Mouse (Mus musculus): Measurements from ENCODE around the gene Fbxo28.

Fbxo28 gene

DNA sequence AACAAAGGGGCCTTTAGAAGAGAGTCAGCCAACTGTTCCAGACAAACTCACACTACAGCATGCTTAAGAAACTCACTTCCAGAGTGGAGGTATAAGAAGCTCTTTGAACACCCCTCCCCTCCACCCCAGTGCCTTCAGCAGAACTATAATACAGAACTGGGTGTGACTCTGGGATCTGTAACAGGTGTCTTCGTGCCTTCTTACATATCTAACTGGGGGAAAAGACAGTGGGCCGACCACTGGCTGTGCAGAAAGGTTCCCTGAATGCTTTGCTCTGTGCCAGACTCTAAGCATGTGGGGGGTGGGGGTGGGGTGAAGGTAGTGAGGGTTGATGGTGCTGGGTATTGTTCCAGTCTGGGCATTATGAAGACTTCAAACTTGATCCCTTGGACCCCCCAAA, 52.8 kb downstream of the Fbxo28 start:
- no peak for DNase-seq (ENCODE audit: low spot score in 2 of 2)

DNA sequence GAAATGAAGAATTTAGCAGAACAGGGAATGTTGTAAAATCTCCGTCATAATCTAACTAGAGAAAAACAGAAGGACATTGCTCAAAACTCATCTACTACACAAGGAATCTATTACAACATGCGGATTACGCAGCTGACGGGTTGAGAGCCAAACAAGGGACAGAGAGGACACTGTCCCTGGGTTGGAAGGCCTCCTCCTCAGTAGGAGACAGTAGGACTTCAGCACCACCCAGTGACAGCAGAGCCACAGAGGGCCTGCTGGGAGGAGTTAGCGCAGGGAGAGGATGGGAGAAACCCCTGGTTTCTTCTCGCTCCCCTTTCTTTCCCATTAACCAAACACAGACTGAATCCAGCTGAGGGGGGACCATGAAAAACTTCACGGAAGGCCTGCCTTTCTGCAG, 53.6 kb downstream of the Fbxo28 start:
- DNase-seq (ENCODE audit: low spot score in 2 of 2): no peak

DNA sequence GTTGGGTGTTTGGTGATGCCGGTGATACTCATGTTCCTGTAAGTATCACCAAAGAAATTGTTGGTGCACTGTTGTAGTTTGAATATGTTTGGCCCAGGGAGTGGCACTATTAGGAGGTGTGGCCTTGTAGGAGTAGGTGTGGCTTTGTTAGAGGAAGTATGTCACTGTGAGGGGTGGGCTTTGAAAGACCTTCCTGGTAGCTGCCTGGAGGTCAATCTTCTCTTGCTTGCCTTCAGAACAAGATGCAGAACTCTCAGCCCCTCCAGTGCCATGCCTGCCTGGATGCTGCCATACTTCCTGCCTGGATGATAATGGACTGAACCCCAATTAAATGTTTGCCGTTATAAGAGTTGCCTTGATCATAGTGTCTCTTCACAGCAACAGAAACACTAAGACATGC, 56.6 kb downstream of the Fbxo28 start:
- DNase-seq (ENCODE audit: low spot score in 2 of 2): no peak

DNA sequence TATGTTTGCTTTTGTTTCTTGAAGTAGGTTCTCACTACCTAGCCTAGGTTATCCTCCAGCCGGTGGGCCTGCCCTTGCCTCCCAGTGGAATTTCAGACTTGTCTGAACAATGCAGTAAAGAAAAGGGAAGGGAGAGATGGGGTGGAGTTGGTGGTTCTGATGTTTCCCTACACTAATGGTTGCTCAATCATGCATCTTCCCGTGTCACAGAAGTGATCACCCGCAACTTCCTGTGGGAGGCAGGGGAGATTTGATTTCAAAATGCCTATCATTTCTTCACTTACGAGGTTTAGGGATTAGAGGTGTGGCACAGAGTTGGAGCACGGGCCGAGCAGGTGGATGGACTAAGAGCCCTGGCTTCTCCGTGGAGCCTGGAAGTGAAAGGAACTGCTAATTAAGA, 58.2 kb downstream of the Fbxo28 start:
- DNase-seq (ENCODE audit: low spot score in 2 of 2): no peak

DNA sequence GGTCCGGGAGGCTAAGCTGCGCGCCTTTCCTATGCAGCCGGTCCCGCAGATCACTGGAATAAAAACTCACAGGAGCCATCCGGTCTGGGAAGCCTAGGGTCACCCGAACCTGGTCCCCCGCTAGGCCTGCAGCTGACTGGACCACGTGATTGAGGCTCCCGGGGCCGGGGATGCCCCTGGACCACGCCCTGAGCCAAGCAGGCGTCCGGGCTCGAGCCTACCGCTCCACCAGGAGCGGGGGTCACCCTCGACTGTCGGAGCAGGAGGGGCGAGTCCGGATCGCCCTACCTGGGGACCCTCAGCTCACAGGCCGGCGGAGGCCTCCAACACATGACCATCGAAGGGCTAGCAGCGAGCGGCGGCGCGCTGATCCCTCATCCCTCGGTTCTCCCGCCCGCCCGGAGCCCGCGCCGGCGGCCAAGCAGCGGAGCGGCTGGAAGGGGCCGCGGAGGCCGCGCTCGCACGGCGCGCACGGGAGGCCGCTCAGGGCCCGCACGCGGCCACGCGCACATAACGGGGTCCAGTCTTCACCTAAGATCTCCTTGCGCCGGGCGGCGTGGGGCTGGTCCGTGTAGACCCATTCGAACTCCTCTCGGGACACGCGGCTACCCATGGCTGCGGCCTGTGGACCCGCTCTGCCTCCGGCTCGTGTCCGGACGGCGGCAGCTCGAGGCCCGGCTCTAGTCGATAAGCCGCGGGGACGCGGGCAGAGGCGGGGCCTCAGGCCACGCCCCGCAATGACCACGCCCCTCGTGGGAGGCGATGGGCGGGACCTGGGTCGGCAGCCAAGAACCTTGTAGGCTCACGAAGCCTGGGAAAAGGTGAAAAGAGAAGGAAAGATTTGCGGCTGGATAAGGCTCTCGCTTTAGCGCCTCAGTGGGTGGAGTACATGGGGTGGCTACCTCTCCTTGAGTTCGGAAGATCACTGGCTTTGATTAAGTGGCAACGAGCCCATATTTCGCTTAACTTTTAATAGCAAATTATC, 59.0 kb downstream of the Fbxo28 start, which contains the start of gene Degs1:
Gene Degs1, minus strand, starts transcription at position 714 of the 985 bp plus-strand sequence.
- peak; percentile 94 to 95 for DNase-seq (ENCODE audit: low spot score in 2 of 2)

DNA sequence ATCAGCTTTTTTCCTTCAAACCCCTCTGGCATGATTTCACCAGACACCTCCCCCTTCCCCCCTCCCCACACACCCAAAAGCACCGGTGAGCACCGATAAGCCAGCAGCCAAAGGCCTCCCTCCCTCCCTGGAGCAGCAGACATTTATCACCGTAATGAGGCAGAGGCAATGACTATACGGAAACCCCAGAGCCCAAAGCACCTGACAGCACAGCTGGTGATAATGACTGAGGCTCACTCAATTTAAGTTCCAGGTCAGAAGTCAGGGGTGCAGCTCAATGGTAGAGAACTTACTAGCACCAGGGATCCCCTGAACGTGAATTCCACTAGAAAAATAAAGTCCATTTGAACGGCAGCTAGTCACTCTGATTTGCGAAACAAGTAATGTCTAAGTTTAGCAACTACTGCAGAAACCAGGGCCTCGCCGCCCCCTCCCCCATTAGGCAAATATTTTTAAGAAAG, 60.1 kb downstream of the Fbxo28 start:
- peak in 1 of 2 experiments; percentile 11 for DNase-seq (ENCODE audit: low spot score in 2 of 2)

DNA sequence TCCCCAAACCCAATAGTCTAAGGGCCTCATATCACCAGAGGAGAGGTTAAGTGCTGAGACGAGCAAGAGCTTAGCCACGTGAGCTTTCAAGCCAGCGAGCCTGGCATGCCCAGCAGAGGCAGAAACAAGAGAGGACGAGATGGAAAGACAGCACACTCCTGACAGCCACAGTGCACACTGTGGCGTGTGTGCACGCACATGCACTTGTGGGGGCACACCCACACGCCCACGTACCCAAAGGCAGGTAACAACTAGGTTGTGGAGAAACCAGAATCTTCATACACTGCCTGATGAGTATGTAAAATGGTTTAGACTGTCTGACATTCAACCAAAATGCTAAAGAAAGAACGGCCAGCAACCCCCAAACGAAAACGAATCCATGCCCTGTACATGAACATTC, 60.9 kb downstream of the Fbxo28 start:
- no peak for DNase-seq (ENCODE audit: low spot score in 2 of 2)

DNA sequence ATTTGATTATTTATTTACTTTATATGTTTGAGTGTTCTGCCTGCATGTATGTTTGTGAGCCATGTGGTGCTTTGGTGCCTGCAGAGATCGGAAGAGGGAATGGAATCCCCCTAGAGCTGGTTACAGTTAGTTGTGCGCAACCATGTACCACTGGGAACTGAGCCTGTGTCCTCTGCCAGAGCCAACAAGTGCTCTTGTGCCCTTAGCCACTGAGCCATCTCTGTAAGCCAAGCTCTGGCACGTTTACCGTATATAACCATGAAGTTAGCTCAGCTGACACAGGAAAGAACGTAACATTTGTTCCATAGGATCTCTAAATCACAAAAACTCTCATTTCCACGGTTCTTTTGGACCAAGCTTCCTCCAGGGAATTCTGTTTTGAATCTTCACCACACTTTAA, 61.4 kb downstream of the Fbxo28 start:
- no peak for DNase-seq (ENCODE audit: low spot score in 2 of 2)

DNA sequence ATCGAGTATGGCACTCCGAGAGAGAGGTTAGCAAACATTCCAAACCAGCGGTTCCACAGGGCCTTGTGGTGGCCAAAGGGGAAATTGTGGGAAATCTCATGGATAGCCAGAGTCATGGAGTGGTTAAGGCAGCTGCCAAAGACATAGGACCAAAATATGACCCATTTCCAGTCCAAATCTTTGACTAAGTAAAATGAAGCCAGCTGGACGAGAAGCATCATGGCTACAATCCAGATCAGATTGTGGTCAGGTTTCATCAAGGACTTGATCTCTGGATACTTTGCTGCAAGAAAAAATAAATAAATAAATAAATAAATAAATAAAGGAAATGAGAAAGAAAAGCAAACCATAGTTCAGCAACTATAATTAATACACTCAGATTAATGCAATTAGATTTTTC, 62.0 kb downstream of the Fbxo28 start:
- DNase-seq (ENCODE audit: low spot score in 2 of 2): no peak

DNA sequence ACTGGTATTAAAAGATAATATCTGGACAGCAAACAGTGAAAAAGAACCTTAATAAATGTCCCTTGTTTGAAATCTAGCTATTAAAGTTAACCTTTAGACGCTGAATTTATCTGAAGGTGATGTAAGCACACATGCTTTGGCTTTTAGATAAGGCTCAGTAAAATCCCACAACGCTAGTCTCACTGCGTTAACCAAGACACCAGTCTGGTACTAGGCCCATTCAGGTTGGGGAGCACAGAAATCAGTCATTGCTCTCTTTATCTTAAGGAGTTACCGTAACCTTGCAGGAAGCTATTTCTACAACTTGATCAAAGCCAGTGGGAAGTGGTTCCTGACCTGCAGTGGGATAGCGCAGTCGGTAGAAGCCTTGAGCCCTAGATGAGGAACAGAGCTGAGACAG, 66.3 kb downstream of the Fbxo28 start:
- no peak for DNase-seq (ENCODE audit: low spot score in 2 of 2)

DNA sequence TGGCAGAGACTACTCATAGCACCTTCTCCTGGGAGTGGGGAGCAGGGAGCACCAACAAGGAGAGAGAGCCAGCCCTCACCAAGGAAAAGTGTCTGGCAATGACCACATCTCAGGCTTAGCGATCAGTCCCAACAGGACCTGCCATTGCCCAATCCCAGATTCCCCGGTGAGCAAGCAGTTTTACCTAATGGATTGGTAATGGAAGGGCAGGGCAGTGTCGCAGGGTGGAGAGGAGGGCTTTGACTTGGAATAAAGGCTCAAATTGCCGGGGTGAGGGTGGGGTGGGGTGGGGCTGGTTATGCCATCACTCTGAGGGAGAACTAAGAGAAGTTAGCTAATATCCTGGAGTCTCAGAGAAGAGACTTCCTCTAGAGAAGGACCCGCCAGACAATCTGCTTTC, 69.8 kb downstream of the Fbxo28 start:
- no peak for DNase-seq (ENCODE audit: low spot score in 2 of 2)

DNA sequence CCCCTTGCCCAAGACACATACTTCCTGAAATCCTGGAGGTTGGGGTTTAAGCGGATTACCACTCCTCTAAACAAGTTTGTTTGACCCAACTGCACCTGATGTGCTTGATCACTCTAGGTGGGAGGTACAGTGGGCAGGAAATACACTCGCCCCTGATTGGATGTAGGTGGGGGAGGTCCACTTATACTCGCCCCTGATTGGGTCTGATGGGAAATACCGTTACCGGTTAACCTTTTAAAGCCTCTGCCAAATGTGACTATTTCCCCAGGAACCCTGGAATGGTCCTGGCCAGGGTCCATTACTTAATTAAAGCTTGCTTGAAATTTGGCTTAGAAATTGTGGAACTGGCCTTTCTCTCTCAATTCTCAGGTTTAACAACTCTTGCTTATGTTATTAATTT, 70.3 kb downstream of the Fbxo28 start:
- no peak for DNase-seq (ENCODE audit: low spot score in 2 of 2)

DNA sequence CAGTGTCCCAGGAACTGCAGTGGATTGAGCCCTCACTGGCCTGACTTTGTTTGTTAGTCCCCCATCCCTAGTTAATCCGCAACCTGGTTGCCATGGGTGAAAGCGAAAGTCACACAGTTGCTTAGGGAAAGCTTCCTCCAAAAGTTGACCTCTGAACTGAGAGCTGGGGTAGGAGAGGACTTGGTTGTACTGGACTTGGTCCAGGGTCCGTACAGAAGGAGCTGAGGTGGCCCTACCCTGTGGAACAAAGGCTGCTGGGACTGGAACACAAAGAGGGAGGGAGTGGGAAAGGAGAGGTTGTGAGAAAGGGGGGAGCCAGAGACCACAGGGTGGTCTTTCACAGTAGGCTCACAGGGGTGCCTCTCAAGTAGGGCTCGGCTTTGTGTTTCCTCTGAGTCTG, 73.1 kb downstream of the Fbxo28 start:
- DNase-seq (ENCODE audit: low spot score in 2 of 2): no peak

DNA sequence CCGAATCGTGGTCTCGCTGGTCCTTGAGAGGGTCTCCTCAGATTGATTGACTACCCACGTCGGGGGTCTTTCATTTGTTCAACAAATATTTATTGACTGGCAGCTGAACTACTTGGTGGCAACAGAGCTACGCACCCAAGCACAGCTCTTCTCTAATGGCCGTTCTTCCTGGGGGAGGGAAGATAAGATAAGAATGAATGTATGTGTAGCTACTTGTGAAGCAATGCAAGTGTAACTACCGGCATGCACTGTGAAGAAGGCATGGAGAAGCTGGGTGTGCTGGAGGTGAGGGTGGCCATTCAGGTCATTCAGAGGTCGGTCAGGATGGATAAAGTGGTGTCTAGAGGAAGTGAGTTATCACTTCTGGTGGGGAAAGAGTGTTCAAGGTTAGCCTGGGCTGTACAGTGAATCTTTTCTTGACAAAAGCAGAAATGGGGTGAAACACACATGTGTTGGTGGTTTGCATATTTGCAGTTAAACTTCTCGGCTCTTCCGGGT, 75.4 kb downstream of the Fbxo28 start:
- no peak for DNase-seq (ENCODE audit: low spot score in 2 of 2)
